Mouse (Mus musculus): ENCODE data around the gene Emc8. TPM values are rescaled to one million over a fixed set of nuclear protein-coding genes. Genes with fewer than 3 reads are reported as not detected.
"Not testable (repeated sequence)": the region's sequence is repeated elsewhere in the genome, so short reads cannot be mapped to it uniquely, and the experiment has no call there.

The Emc8 gene
- total RNA-seq, 2 experiments from 2014 or later: 74.1 to 85.4 TPM

DNA sequence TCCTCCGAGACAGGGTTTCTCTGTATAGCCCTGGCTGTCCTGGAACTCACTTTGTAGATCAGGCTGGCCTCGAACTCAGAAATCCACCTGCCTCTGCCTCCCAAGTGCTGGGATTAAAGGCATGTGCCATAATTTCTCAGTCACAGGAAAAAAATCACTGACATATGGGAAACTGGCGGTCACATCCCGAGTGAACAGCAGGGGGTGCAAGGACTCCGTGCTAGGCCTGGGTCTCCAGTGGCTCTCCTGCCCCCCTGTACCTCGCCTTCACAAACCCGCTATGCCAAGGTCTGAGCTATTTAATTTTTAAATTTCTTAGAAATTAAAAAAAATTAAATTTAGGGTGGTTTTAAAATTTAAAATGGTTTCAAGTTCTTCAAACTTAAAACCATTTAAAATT lies 12.0 kb upstream of the Emc8 start:
- not testable (repeated sequence) for H3K27ac ChIP-seq, H3K4me3 ChIP-seq
- DNase-seq (ENCODE audit: low spot score in 2 of 2): peak in 1 of 2 experiments; percentile 52
- peak; percentile 75 for TF ChIP-seq CTCF (conservative IDR thresholded peaks at IDR 0.05)

DNA sequence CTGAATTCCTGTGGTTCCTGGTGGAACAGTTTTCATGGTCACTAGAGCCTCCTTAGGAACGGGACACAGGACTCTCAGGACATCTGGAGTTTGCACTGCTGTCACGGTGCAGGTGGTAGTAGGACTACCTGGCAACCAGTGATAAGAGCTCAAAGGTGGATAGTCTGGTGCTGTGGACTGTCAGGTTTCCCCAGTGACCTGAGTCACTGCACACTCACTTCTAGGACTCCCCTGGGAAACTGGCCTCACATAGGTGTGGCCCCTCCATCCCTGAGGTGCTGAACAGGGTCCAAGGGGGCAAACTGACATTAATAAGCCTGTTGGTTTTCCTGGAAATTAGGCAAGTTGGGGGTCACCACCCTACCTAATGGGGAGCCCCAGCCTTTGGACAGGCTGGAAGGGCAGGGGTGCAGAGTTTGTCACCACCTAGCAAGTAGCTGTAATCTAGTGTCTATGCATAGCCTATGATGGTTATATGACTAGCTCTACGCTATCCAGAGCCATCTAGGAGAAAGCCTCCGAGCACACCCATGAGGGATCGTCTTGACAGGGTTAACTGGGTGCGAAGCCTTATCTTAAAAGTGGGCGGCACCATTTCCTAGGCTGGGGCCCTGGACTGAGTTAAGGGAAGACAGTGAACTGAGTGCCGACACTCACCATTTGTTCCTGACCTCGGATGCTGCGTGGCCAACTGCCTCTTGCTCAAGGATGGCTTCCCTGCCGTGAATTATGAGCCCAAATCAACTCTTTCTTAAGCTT lies 11.4 kb upstream of the Emc8 start:
- DNase-seq (ENCODE audit: low spot score in 2 of 2): no peak
- no peak for TF ChIP-seq CTCF (conservative IDR thresholded peaks at IDR 0.05)
- Histone ChIP-seq H3K27ac (no peak overlapping the region), H3K4me3 (no peak overlapping the region)

DNA sequence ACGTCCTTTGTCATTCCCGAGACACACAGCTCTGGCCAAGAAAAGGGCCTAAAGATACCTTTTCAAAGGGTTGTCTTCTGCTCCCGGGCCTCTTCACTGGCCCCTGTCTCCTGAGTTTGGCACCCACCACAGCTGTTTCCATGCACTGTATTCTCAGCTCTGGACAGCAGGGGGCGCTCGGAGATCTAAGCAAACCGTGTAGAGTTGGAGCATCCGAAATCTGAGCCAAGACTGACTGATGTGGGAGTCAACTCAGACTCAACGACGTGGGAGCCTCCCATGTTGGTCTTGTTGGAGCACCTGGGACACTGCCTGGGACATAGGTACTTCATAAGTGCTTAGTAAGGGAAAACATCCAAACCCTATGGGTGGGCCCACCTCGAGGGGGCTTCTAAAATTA lies 10.1 kb upstream of the Emc8 start:
- Histone ChIP-seq H3K4me3 (no peak overlapping the region), H3K27ac (no peak overlapping the region)
- peak; percentile 75 to 89 for DNase-seq (ENCODE audit: low spot score in 2 of 2)
- TF ChIP-seq CTCF (conservative IDR thresholded peaks at IDR 0.05): peak; percentile 96

DNA sequence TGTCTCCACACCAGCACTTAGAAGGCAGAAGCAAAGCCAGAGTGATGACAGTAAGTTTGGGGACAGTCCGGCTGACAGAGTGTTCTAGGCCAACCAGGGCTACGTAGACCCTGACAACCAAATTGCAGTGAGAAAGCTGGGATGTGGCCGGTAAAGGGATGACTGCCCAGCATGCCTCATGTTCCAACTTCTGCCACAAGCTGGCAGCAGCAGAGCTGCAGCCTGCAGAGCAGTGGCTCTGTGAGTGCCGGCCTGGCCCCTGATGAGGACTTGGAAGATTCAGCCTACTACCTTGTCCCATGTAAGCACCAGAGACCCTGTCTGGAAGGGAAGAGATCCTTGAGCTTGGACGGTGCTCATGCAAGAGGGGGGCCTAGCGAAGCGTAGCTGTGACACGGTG lies 7.3 kb upstream of the Emc8 start:
- Histone ChIP-seq H3K27ac (no peak overlapping the region), H3K4me3 (no peak overlapping the region)
- DNase-seq (ENCODE audit: low spot score in 2 of 2): no peak
- peak; percentile 60 for TF ChIP-seq CTCF (conservative IDR thresholded peaks at IDR 0.05)

DNA sequence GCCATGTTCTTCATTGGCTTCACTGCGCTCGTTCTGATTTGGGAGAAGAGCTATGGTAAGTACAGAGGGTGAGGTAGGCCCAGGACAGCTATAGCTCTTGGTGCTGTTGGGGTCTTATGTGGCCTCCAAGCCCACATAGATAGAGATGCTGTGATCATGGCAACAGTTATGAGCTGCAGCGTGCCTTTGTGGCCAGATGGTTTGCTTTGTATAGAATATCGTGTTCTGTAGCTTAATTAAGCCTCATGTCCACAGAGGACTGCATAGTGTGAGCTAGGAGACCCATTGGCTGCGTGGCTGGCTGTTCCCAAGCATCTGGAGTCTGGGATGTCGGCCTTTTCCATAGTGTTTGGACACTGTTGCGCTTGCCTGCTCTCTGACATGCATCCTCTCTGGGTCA lies 4.9 kb upstream of the Emc8 start:
- H3K27ac ChIP-seq: no peak overlapping the region
- no peak overlapping the region for H3K4me3 ChIP-seq
- no peak for TF ChIP-seq CTCF (conservative IDR thresholded peaks at IDR 0.05)
- no peak for DNase-seq (ENCODE audit: low spot score in 2 of 2)

DNA sequence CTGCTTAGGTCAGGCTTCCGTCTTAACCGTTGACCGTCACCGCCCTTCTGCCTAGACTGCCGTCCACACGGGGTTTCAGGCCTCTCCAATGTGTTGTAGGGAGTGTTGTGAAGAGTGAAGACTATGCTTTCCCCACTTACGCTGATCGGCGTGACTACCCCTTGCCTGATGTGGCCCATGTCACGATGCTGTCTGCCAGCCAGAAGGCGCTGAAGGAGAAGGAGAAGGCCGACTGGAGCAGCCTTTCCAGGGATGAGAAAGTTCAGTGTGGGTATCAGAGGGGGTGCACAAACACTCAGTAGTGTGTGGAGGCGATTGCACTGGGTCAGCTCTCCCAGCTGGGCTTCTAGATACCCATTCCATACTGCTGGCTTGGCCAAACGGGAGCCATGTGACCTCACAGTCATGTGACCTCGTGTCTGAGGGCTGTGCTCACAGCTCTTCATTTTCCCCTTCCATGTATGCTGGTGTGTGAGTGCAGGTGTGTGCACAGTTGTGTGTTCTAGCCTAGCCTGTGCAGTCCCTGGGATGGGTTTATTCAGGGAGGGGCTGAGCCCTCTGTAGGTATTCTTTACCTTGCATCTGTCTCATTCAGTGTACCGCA lies 4.4 kb upstream of the Emc8 start:
- DNase-seq (ENCODE audit: low spot score in 2 of 2): no peak
- TF ChIP-seq CTCF (conservative IDR thresholded peaks at IDR 0.05): no peak
- Histone ChIP-seq H3K4me3 (no peak overlapping the region), H3K27ac (no peak overlapping the region)

DNA sequence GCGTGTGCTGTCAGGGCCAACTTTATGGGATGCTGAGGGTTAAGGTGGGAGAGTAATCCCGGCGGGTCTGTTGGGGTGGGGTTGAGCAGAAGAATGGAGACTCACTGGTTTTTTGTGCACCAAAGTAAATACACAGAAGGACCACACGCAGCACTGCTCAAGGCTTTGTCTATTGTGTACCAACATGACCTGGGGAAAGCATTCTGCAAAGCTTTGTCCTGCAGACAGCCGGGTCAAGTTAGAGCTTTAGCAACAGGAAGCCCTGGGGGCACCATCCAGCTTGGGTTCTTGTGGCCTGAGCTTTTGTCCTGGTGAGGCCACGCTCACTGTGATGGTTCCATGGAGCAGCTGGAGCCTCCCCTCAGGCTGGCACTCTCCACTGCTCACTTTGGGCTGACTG lies 3.4 kb upstream of the Emc8 start:
- no peak for TF ChIP-seq CTCF (conservative IDR thresholded peaks at IDR 0.05)
- DNase-seq (ENCODE audit: low spot score in 2 of 2): no peak
- Histone ChIP-seq H3K27ac (no peak overlapping the region), H3K4me3 (no peak overlapping the region)

DNA sequence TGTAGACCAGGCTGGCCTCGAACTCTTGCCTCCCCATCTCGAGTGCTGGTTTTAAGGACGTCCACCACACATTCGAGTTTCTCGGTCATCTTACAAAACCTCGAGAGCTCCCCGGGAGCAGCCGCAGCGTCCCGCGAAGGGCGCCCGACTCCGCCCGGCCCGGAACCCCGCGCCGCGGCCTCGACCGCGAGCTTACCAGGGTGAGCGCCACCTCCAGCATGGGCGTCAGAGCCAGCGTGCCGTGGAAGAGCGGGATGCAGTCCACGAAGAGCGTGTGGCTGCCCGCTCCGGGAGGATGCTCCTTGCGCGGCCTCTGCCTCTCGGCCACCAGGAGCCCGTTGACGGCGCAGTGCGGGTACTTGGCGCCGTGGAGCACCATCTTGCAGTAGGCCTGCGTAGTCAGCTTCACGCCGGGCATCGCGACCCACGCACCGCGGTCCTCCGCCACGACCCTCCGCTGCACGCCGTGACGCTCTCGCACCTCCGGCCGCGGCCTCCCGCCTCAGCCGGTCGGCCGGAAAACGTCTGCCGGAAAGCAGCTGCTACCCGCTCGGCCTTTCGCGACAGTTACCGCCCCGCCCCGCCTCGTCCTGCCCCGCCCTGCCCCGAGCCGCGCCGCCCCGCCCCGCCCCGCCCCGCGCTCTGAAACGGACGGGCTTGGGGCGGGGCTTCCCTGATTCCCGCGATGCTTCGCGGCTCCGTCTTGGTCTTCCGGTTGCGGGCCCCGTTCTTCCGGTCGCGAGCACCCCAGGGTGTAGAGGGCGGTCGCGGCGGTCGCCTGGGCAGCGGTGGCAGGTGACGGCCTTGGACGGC lies 606 bp downstream of the Emc8 start, which contains the start of the genes Gm27021 and Cox4i1:
Gene Gm27021, minus strand, starts transcription at position 519 of the 813 bp plus-strand sequence.
Gene Cox4i1, plus strand, starts transcription at position 662 of the 813 bp plus-strand sequence.
- H3K27ac ChIP-seq: peak within 1 kb of the TSS; percentile 97
- peak; percentile 88 to 89 for DNase-seq (ENCODE audit: low spot score in 2 of 2)
- TF ChIP-seq CTCF (conservative IDR thresholded peaks at IDR 0.05): 0 out of 2 replicates have a peak, but pooled peaks have one; percentile 35
- peak within 1 kb of the TSS; percentile 100 for H3K4me3 ChIP-seq

DNA sequence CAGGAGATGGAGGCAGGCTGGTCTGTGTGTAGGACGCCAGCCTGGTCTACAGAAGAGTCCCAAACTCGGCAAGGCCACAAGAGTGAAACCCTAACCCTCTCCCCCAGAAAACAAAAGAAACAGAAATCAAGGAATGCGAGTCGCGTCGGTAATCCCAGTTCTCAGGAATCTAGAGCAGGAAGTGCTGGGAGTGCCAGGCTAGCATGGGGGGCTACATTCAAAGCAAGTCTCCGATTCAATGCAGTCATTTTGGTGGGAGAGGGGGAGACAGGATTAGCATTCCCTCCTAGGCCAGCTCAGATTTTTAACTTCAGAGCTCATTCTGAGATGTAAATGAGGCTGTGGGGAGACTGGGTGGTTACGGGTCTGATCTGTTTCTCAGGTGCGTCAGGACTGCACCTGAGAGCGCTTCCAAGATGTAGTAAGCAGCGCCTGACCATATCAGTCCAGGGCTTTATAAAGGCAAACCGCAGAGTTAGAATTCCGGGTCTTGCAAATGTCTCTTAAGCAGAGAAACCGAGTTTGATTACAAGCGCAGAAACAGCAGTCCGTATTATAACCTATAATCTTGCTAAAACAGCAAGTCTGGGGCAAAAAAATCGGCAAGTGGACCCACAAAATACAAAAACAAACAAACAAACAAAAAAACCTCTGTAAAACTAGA lies 1.4 kb downstream of the Emc8 start:
- DNase-seq (ENCODE audit: low spot score in 2 of 2): no peak
- no peak for TF ChIP-seq CTCF (conservative IDR thresholded peaks at IDR 0.05)
- Histone ChIP-seq H3K27ac (peak overlapping the region; percentile 97), H3K4me3 (peak overlapping the region; percentile 100)

DNA sequence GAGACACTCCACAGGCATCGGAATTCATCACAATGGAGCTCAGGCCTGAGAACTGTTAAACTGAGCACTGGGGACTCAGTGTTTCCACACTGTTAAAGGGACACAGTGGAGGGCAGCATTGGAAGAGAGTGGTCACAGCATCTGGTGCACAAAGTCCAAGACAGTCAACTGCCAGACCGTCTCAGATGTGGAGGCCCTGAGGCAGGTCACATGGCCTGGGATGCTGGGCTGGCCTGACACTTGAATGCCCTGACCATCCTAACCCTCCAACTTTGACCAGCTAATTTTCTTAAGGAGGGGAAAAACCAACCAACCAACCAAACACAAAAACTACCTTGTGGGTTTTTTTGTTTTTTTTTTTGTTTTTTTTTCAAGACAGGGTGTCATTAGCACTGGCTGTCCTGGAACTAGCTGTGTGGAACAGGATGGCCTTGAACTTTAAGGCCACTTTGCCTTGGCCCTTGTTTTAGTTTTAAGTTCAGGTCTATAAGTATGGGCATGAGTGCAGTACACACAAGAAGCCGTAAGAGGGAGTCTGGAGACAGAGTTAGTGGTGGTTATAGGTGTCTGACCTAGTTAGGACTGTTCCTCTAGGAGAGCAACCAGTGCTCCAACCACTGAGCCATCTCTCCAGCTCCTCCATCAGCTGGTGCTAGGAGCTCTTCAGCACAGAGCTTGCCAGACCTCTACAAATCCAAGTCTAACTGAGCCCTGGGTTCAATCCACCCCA lies 2.5 kb downstream of the Emc8 start:
- TF ChIP-seq CTCF (conservative IDR thresholded peaks at IDR 0.05): peak; percentile 60
- Histone ChIP-seq H3K4me3 (peak overlapping the region; percentile 100), H3K27ac (peak overlapping the region; percentile 97)

DNA sequence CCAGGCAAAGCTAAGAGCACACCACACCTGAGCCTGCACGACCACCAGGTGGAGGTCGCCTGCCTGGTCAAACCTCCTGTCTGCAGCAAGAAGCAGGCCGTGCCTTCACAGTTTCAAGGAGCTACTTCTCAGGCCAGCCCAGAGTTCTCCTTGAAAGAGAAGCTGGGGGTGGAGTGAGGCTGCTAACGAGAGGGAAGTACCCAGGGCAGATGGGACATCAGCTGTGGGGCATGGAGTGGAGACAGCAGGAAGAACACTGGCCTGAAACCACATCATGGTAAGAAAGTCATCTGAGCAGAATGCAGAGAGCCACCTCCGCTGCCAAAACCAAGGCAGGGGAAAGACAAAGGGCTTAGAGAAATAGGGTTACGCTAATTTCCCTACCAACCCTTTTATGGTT lies 3.8 kb downstream of the Emc8 start:
- TF ChIP-seq CTCF (conservative IDR thresholded peaks at IDR 0.05): no peak
- peak in 1 of 2 experiments; percentile 28 for DNase-seq (ENCODE audit: low spot score in 2 of 2)
- peak overlapping the region; percentile 97 for H3K27ac ChIP-seq
- H3K4me3 ChIP-seq: peak overlapping the region; percentile 100; the same call in 1 of the 2 replicates

More for the DNA sequence above, 2.5 kb downstream of the Emc8 start:
- DNase-seq (ENCODE audit: low spot score in 2 of 2): no peak

DNA sequence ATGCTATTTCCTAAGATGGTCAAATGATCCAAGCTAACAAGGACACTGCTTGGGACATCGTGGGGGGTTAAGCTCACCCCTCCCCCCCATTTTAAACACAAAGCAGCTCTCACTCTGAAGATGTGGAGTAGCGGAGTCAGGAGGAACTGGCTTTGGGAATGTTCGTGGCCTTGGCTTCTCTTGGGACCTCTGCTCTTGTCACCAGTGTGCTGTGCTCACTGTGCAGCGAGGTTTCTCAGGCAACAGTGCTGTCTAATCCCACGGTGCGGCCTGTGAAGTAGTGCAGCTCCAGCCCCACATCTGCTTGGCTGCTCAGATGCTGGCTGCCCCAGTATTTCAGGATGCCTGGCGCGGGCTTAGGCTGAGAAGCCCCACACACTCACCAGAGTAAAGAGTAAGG lies 11.0 kb downstream of the Emc8 start:
- H3K4me3 ChIP-seq: no peak overlapping the region
- DNase-seq (ENCODE audit: low spot score in 2 of 2): no peak
- peak overlapping the region; percentile 72 for H3K27ac ChIP-seq
- TF ChIP-seq CTCF (conservative IDR thresholded peaks at IDR 0.05): no peak
